Mouse (Mus musculus) midbrain, embryonic 13.5 days (tissue): ENCODE results near the gene Zmynd10. TPM values are rescaled to one million over a fixed set of nuclear protein-coding genes. Genes with fewer than 3 reads are reported as not detected.
"Not testable (repeated sequence)": the region's sequence is repeated elsewhere in the genome, so short reads cannot be mapped to it uniquely, and the experiment has no call there.

Experiments
- ATAC-seq: fragments of 200-750 bp; cut with Nextera tagmentation; 2 replicates; pipeline ENCODE4 v1.8.0; 2017; ENCODE audit warnings: mild to moderate bottlenecking, moderate TSS enrichment, moderate library complexity
- H3K27ac ChIP-seq: fragments of 300-500 bp; sonication (generic); 2 replicates; pipeline ENCODE4 v1.5.1; 2015; ENCODE audit warnings: inconsistent platforms, mild to moderate bottlenecking, moderate library complexity
- H3K27me3 ChIP-seq: fragments of 300-500 bp; sonication (generic); 2 replicates; pipeline ENCODE4 v1.6.1; 2015; ENCODE audit warnings: mild to moderate bottlenecking, inconsistent platforms
- H3K36me3 ChIP-seq: fragments of 300-500 bp; sonication (generic); 2 replicates; pipeline ENCODE4 v1.6.1; 2015; ENCODE audit warnings: mild to moderate bottlenecking, inconsistent platforms
- H3K4me1 ChIP-seq: fragments of 300-500 bp; sonication (generic); replicated peaks from 2 replicates; pipeline ENCODE4 v1.6.1; 2015; ENCODE audit warnings: inconsistent platforms
- H3K4me2 ChIP-seq: fragments of 300-500 bp; sonication (generic); replicated peaks from 2 replicates; pipeline ENCODE4 v1.6.1; 2015; ENCODE audit warnings: moderate library complexity, mild to moderate bottlenecking, inconsistent platforms
- H3K4me3 ChIP-seq: fragments of 300-500 bp; sonication (generic); replicated peaks from 2 replicates; pipeline ENCODE4 v1.5.1; 2015; ENCODE audit warnings: mild to moderate bottlenecking, inconsistent platforms
- H3K9ac ChIP-seq: fragments of 300-500 bp; sonication (generic); replicated peaks from 2 replicates; pipeline ENCODE4 v1.6.1; 2015; ENCODE audit warnings: mild to moderate bottlenecking, inconsistent platforms
- H3K9me3 ChIP-seq: fragments of 300-500 bp; sonication (generic); 2 replicates; pipeline ENCODE4 v1.6.1; 2016; ENCODE audit warnings: mild to moderate bottlenecking, inconsistent platforms
- WGBS: fragments of 180-500 bp; shearing (Covaris S2); methylation state at CpG from one replicate; pipeline ENCODE4 v1.1.7; 2015; 5-methylcytosine and 5-hydroxymethylcytosine counted together
- polyA plus RNA-seq: library from polyadenylated mRNA; unstranded; fragments of >200 nt; fragmentation: Nextera tagmentation; extraction: Ambion mirVana; gene quantifications from 2 replicates; pipeline ENCODE4 v1.2.1, GENCODE M21; 2015

Gene Zmynd10
- polyA plus RNA-seq, 1 experiment from 2014 or later = 1.5 TPM

- not testable (repeated sequence) for H3K9ac ChIP-seq, H3K4me2 ChIP-seq, ATAC-seq, H3K27me3 ChIP-seq, H3K27ac ChIP-seq, H3K9me3 ChIP-seq
- 52% methylated on average over 5 of the region's 5 CpGs for WGBS
- peaks cover 55% of the 10 kb centered on the region for H3K4me1 ChIP-seq
- H3K36me3 ChIP-seq = peaks cover 46% of the 10 kb centered on the region
- 0 out of 2 replicates have a peak overlapping the region, but pooled peaks have one; percentile 5 for H3K4me3 ChIP-seq
Measured at GRCm38 (mm10) chr9:107565556-107565955, 18.5 kb downstream of the Zmynd10 start.

DNA sequence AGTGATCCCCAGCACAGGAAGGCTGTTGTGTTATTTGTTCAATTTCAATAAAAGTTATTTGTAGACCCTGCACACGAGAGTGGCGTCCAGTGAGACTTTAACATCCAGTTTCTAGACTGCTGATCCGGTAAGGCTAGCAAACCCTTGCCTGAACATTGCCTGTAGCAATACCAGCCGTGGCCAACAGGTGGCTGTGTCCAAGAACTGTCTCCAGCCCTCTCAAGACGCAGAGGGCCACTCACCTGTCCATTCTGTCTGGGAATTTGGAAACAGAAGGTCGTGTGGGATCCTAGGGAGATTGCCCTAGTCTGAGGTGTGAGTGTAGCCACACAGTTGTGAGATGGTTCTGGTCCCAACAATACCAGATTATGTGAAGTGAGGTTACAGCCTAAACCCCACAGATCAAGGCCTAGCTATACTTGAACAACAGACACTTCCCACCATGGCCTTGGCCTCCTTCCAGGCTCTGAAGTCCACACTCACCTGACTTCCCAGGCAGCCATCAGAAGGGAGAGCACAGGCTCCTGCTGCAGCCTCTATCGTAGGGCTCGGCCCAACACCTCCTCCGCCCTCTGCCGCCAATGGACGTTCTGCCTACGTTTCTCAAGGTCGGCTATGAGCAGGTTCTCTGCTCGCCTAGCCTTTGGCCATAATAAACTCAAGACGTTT lies 19.1 kb downstream of the Zmynd10 start:
- Histone ChIP-seq H3K4me2 (0 out of 2 replicates have a peak overlapping the region, but pooled peaks have one; percentile 9), H3K27me3 (no peaks in the 10 kb centered on the region), H3K36me3 (peaks cover 46% of the 10 kb centered on the region), H3K27ac (peak overlapping the region; percentile 35; the same call in 1 of the 2 replicates), H3K9ac (no peak overlapping the region), H3K9me3 (no peaks in the 10 kb centered on the region), H3K4me3 (no peak overlapping the region), H3K4me1 (peaks cover 61% of the 10 kb centered on the region)
- ATAC-seq = no peak
- WGBS = 62% methylated on average over 15 of the region's 15 CpGs

DNA sequence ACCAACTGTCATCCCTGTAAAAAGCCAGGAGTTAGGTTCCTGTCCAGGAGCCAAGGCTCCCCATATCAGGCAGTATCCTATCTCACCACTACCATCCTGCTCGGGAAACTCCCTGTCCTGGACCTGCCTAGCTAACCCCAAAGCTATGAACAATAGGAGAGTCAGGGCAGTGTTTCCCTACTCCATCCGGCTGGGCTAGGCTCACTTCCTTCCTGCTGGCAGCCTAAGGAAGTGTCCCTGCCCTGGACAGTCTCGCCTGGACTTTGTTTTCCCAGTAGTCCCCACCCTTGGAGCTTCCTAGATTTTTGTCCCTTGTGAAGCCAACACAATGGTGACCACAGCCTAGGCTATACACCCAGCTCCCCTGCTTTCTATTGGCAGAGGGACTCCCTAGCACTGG lies 19.8 kb downstream of the Zmynd10 start:
- 63% methylated on average over 3 of the region's 3 CpGs for WGBS
- no peaks in the 10 kb centered on the region for H3K9me3 ChIP-seq

GRCm38 (mm10) chr9:107567702-107568319 lies 20.7 kb downstream of the Zmynd10 start, which contains the start of gene Hyal2:
Hyal2 (plus strand) TSS chr9:107567945.
- Histone ChIP-seq H3K27me3 (no peaks in the 10 kb centered on the region), H3K27ac (peak within 1 kb of the TSS; percentile 89), H3K4me3 (peak within 1 kb of the TSS; percentile 71), H3K4me1 (peaks cover 70% of the 10 kb centered on the region), H3K4me2 (peak within 1 kb of the TSS; percentile 96), H3K36me3 (peaks cover 51% of the 10 kb centered on the region), H3K9ac (peak within 1 kb of the TSS; percentile 96), H3K9me3 (no peaks in the 10 kb centered on the region)
- ATAC-seq = no peak
- 3% methylated on average over 18 of the region's 18 CpGs for WGBS

More for the DNA sequence above, 19.8 kb downstream of the Zmynd10 start:
- 0 out of 2 replicates have a peak overlapping the region, but pooled peaks have one; percentile 96 for H3K9ac ChIP-seq
- peak overlapping the region; percentile 96; the same call in 1 of the 2 replicates for H3K4me2 ChIP-seq
- H3K36me3 ChIP-seq = peaks cover 46% of the 10 kb centered on the region
- H3K27me3 ChIP-seq = no peaks in the 10 kb centered on the region
- H3K27ac ChIP-seq = peak overlapping the region; percentile 35; the same call in 1 of the 2 replicates
- ATAC-seq = no peak
- peaks cover 68% of the 10 kb centered on the region for H3K4me1 ChIP-seq
- H3K4me3 ChIP-seq = no peak overlapping the region

DNA sequence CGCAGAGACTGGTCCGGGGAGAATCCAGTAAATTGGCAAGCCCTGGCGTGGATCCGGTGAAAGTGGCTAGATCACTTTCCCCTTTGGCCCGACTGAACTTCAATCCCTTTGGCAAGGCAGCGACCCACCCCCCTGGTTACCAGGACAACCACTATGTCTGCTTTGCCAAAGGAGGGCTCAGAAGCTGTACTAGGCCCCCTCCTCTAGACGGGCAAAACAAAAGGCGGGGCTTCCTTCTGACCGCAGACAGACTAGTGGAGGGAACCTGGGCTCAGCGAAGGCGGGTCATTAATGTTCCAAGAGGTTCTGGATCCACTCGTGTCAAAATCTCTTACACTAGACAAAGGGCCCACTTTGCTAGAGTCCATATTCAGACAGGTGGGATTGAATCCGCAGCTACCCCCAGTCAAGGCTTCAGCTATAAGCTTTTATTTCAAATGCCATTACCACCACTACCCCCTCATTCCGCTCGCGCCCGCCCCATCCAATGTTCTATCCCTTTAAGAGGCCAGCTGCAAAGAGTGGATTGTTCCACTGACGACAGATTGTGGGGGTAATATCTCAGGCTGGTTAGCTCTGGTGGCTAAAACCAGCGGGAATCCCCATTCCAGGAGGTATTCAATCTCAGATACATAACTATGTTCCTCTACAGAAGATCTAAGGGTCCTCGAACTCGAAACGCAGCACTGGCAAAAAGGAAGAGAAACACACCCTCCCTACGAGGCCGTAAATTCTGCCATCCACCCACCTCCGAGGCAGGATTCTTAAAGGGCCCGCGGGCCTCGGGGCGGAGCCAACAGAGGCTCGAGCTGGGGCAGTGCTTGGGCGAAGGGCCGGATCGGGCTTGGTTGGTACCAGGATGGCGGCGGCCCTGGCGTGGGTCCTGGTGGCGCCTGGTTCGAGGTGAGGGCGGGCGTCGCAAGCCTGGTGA lies 21.5 kb downstream of the Zmynd10 start:
- Histone ChIP-seq H3K27me3 (no peaks in the 10 kb centered on the region), H3K9me3 (no peaks in the 10 kb centered on the region), H3K36me3 (peaks cover 59% of the 10 kb centered on the region), H3K9ac (peak overlapping the region; percentile 96), H3K4me3 (peak overlapping the region; percentile 71), H3K27ac (peak overlapping the region; percentile 89), H3K4me2 (peak overlapping the region; percentile 96), H3K4me1 (peaks cover 67% of the 10 kb centered on the region)
- under 1% methylated on average over 41 of the region's 41 CpGs for WGBS
- ATAC-seq = peak; percentile 91

- Histone ChIP-seq H3K9ac (peak overlapping the region; percentile 96), H3K36me3 (peaks cover 61% of the 10 kb centered on the region), H3K4me3 (peak overlapping the region; percentile 71), H3K27me3 (no peaks in the 10 kb centered on the region), H3K4me1 (peaks cover 60% of the 10 kb centered on the region), H3K27ac (peak overlapping the region; percentile 89), H3K9me3 (no peaks in the 10 kb centered on the region), H3K4me2 (peak overlapping the region; percentile 96)
- peak; percentile 47 for ATAC-seq
- WGBS = under 1% methylated on average over 22 of the region's 23 CpGs
Measured at GRCm38 (mm10) chr9:107569270-107569669, 22.2 kb downstream of the Zmynd10 start.

DNA sequence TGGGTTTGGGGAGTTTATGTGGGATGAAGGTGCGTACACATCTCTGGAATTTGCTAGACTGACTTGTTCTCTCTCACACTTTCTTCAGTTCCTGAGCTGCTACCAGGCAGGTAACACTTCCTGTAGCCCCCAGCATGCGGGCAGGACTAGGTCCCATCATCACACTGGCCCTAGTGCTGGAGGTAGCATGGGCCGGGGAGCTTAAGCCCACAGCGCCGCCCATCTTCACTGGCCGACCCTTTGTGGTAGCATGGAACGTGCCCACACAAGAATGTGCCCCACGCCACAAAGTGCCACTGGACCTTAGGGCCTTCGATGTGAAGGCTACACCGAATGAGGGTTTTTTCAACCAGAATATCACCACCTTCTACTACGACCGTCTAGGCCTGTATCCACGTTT lies 22.9 kb downstream of the Zmynd10 start:
- no peaks in the 10 kb centered on the region for H3K9me3 ChIP-seq
- ATAC-seq = no peak
- peak overlapping the region; percentile 96 for H3K9ac ChIP-seq
- WGBS = 50% methylated on average over 13 of the region's 13 CpGs
- H3K27ac ChIP-seq = peak overlapping the region; percentile 89
- no peaks in the 10 kb centered on the region for H3K27me3 ChIP-seq
- peaks cover 60% of the 10 kb centered on the region for H3K36me3 ChIP-seq
- peaks cover 59% of the 10 kb centered on the region for H3K4me1 ChIP-seq
- H3K4me3 ChIP-seq = peak overlapping the region; percentile 71
- peak overlapping the region; percentile 96 for H3K4me2 ChIP-seq

DNA sequence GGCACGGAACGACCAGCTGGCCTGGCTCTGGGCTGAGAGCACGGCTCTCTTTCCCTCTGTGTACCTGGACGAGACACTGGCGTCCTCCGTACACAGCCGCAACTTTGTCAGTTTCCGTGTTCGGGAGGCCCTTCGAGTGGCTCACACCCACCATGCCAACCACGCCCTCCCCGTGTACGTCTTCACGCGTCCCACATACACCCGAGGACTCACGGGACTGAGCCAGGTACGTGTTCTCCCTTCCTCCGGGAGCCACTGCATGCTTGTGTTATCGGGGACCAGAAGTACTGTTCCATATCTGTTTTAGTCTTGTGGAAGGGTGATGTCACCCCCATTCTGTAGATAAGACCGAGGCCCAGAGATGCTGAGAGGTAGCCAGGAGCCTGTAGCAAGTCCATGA lies 23.7 kb downstream of the Zmynd10 start:
- Histone ChIP-seq H3K4me1 (peaks cover 54% of the 10 kb centered on the region), H3K4me2 (peak overlapping the region; percentile 96), H3K36me3 (peaks cover 53% of the 10 kb centered on the region), H3K9ac (peak overlapping the region; percentile 96), H3K4me3 (peak overlapping the region; percentile 71), H3K9me3 (no peaks in the 10 kb centered on the region), H3K27ac (no peak overlapping the region), H3K27me3 (no peaks in the 10 kb centered on the region)
- WGBS = 95% methylated on average over 21 of the region's 21 CpGs
- ATAC-seq = no peak

DNA sequence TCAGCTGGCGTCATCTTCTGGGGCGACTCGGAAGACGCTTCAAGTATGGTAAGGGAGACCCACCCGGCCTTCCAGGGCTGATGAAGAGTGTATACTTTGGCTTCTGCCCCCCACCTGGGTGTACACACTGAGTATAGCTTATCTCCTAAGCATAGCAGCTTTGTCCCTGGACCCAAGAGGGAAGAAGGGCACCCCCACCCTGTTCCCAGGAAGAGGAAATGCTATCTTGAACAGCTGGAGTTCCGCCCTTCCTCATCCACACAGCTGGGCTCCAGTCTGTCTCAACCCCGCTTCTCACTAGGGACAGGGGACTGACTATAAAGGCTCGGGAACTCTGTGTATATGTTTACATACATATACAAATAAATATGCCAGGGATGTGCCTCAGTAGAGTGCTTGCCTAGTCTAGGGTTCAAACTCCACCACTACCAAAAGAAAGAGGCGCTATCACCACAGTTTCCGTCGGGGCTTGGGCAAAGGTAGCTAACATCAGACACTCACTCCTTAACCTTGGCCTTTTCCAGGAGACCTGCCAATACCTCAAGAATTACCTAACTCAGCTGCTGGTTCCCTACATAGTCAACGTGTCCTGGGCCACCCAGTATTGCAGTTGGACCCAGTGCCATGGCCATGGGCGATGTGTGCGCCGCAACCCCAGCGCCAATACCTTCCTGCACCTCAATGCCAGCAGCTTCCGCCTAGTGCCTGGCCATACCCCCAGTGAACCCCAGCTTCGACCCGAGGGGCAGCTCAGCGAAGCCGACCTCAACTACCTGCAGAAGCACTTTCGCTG lies 24.6 kb downstream of the Zmynd10 start:
- H3K9ac ChIP-seq = peak overlapping the region; percentile 34; the same call in 1 of the 2 replicates
- no peaks in the 10 kb centered on the region for H3K9me3 ChIP-seq
- peak overlapping the region; percentile 14; the same call in 1 of the 2 replicates for H3K27ac ChIP-seq
- ATAC-seq = no peak
- H3K36me3 ChIP-seq = peaks cover 44% of the 10 kb centered on the region
- H3K4me2 ChIP-seq = peak overlapping the region; percentile 96
- H3K27me3 ChIP-seq = no peaks in the 10 kb centered on the region
- H3K4me3 ChIP-seq = peak overlapping the region; percentile 71; the same call in 1 of the 2 replicates
- peaks cover 51% of the 10 kb centered on the region for H3K4me1 ChIP-seq
- WGBS = 94% methylated on average over 22 of the region's 22 CpGs

DNA sequence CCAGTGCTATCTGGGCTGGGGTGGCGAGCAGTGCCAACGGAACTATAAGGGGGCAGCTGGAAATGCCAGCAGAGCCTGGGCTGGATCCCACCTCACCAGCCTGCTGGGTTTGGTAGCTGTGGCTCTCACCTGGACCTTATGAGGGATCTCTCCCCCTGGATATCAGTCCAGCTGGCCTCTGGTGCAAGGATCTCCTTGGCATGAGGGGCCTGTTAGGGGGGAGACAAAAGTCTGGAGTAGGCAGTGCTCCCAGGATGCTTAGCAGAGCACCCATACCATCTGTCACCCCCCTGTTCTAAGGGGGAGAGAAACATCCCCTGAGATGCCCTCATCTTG lies 25.2 kb downstream of the Zmynd10 start:
- peak overlapping the region; percentile 14; the same call in 1 of the 2 replicates for H3K27ac ChIP-seq
- 0 out of 2 replicates have a peak overlapping the region, but pooled peaks have one; percentile 1 for H3K4me3 ChIP-seq
- WGBS = 98% methylated on average over 2 of the region's 2 CpGs
- no peaks in the 10 kb centered on the region for H3K27me3 ChIP-seq
- no peaks in the 10 kb centered on the region for H3K9me3 ChIP-seq
- peaks cover 44% of the 10 kb centered on the region for H3K36me3 ChIP-seq
- no peak for ATAC-seq
- peak overlapping the region; percentile 23; the same call in 1 of the 2 replicates for H3K9ac ChIP-seq
- 0 out of 2 replicates have a peak overlapping the region, but pooled peaks have one; percentile 6 for H3K4me2 ChIP-seq
- peaks cover 52% of the 10 kb centered on the region for H3K4me1 ChIP-seq

DNA sequence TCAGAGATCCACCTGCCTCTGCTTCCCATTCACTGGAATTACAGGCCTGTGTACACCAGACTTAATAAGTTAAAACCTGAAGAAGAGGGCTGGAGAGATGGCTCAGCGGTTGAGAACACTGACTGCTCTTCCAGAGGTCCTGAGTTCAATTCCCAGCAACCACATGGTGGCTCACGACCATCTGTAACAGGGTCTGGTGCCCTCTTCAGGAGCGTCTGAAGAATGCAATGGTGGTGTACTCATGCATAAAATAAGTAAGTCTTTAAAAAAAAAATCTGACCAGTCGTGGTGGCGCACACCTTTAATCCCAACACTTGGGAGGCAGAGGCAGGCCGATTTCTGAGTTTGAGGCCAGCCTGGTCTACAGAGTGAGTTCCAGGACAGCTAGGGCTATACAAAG lies 26.7 kb downstream of the Zmynd10 start:
- H3K9ac ChIP-seq, H3K4me2 ChIP-seq, H3K4me3 ChIP-seq, H3K27me3 ChIP-seq, ATAC-seq, H3K27ac ChIP-seq, H3K9me3 ChIP-seq: not testable (repeated sequence)
- 74% methylated on average over 6 of the region's 6 CpGs for WGBS
- peaks cover 51% of the 10 kb centered on the region for H3K4me1 ChIP-seq
- peaks cover 44% of the 10 kb centered on the region for H3K36me3 ChIP-seq
